Mouse (Mus musculus) cortical plate, adult 2 months (tissue): Measurements from ENCODE around the gene Ptprt.

Source experiments
- CTCF ChIP-seq: fragments of 200-500 bp; IDR thresholded peaks from 2 replicates; pipeline ENCODE4 v1.5.1; 2011; ENCODE audit warnings: mild to moderate bottlenecking, control low read depth, low read length; ENCODE audit not compliant: insufficient read depth; ENCODE audit errors: extremely low read depth
- POLR2A ChIP-seq: fragments of 200-500 bp; IDR thresholded peaks from 2 replicates; pipeline ENCODE4 v1.6.1; 2011; ENCODE audit warnings: mild to moderate bottlenecking, low read length, control low read depth; ENCODE audit not compliant: insufficient read depth; ENCODE audit errors: extremely low read depth

GRCm38 (mm10) chr2:162394601-162395000, 266.3 kb downstream of the Ptprt start:
- TF ChIP-seq POLR2A, result no peak
- no peak for TF ChIP-seq CTCF
